Mouse (Mus musculus): ENCODE data around the gene Hao1.

Gene Hao1

DNA sequence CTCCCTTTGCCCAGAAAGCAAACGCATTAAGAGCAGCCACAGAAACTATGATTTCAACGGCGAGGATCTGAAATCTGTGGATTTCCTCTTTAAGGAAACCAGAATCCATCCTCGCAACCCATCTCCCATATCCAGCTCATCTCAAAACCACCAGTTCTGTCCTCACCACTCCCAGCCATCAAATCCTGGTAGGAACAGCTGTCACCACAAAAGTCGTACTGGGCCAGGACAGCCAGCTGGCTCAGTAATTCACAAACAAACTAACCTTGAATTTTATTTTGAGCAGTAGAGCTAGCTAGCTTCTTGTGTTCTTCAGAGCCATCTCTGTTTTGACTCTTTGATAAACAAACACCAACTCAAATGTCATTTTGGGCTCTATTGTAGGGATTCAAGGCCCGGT is 73.0 kb downstream of the Hao1 start:
- in situ Hi-C loops (cut with MboI, MseI) = loop anchor here (25.0 kb wide), 1 partner anchor 919 kb away; the partner anchor contains the start of gene Bmp2

DNA sequence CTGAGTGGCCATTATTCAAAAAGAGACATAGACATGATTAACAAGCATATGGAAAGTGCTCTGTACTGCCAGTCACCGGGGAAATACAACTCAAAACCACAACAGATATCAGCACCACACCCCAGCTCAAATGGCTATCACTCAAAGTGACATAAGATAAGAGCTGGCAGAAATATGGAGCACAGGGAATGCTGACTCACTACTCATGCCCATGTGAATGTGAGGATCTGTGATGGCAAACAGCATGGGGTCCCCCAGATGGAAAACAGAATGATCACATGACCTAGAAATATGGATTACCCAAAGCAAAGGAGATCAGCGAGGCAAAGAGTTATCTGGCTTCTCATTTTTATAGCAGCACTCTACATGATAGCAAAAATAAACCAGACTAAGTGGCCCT is 89.0 kb downstream of the Hao1 start:
- in situ Hi-C loops (cut with MboI, MseI) = no loop called here

DNA sequence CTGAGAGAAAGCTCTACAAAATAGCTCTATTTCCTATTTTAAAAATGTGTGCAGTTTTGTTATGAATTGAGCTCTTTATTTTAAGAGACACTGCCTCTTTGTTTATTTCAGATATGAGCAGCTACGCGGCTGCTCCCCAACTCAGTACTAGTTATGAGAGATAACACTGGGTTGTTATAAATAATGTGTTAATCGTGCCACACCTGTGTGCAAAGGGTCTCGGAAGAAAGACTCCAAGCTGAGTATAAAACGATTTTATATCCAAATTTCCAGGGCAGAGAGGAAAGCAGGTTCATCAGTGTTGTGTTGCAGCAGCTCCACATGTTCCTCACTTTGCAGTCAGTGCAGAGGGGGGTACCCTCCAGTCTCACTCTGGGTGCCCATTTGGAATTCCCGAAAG is 91.8 kb downstream of the Hao1 start:
- in situ Hi-C loops (cut with MboI, MseI) = no loop called here

DNA sequence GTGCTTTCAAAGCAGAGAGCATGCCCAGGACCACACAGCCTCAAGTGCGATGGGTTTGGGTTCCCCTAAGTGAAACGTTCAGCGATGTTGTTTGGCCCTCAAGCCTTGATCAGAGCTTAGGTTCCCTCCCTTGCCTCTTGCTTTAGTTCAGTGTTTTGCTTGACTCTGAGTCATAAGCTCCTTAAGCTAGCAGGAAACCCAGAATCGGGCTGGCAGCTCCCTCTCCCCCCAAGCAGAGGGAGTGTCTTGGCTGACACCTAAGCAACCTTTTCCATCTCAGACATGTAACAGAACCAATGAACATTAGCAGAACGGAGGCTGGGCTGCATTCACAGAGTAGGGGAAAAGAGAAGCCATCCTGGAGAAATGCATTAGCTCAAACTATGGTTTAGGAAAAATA is 93.3 kb downstream of the Hao1 start:
- in situ Hi-C loops (cut with MboI, MseI) = no loop called here

DNA sequence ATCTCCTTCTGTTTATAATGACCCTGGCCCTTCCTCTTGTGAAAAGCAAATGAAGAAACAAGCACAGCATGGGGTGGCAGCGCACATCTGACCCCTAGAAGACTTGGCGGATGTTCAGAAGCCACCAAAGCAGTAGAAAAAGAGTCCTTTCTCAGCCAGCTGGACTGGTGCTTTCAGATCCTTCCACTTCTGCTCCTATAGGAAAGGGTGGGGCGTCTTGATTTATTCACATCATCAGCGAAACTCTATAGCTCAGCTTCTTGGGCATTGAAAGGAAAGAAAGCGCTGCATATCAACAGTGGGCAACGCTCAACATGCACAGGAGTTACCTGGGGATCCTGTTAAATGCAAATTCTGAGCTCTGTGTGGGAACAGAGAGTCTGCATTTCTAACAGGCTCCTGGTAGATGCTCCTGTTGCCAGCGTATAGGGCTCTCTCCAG is 98.1 kb downstream of the Hao1 start:
- in situ Hi-C loops (cut with MboI, MseI) = no loop called here

DNA sequence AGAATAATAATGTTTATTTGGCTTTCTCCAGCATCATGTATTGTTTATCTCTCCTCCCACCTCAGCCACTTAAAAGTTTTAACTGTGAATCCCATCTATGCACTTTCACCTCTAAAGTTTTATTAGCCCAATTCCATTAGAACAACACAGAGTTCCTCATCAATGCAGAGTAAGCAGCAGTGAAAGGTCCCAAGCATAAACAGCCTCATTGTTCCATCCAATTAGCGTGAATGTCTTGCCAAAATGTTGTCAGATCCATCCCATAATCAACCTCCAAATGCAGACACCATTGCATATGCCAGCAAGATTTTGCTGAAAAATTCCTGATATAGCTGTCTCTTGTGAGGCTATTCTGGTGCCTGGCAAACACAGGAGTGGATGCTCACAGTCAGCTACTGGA is 101.4 kb downstream of the Hao1 start:
- in situ Hi-C loops (cut with MboI, MseI) = no loop called here

DNA sequence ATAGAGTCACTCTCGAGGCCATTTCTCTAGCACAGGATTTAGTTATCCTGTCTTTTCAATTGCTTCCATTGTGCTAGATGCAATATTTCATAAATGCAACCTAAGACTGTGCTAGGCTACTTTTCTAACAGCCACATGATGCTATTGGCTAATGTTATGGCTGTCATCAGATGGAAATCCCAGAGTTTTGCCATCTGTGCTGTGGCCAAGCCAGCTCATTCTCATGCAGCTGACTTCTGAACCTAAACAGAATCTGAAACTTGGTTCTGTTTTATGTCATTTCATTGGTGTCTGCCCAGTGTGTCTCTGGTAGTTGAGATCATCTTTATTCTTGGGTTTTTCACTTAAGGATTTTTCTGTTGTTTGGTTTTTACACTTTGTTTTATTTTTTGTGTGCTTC is 103.2 kb downstream of the Hao1 start:
- in situ Hi-C loops (cut with MboI, MseI) = no loop called here

Measured in T-helper 2 cell (primary cell).